Mouse (Mus musculus): ENCODE measurements at regions not wholly inside any gene's neighbourhood (a gene's known extent, or its start where the extent isn't known, plus 50 kb on each side); places are given as distances from the start of the nearest gene placed in this dataset.

DNA sequence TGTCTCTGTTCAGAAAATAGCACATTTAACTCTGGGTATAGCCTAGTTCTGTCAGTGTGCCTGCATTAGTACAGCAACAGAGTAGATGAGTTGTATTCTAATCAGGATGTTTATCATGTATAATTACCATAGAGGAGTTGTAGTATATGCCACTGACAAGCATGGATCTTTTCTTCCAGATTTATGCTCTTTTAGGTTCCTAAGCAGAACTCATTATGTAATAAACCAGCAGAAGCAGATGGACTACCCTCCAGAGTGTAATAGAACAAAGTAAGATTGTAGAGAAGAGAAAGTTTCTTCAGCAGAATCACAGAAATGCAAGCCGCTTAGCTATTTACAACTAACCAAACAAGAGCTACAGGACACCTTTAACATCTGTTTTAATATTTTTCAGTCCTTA is 517.2 kb upstream of the Epha5 start:
- no peak overlapping the region for H3K4me3 ChIP-seq
- H3K27ac ChIP-seq = no peak overlapping the region
- no peaks in the 10 kb centered on the region for H3K9me3 ChIP-seq
- WGBS = 98% methylated on average over 1 of the region's 1 CpGs
- H3K27me3 ChIP-seq (ENCODE audit: insufficient read depth, poor library complexity, severe bottlenecking) = no peaks in the 10 kb centered on the region
- no peaks in the 10 kb centered on the region for H3K4me1 ChIP-seq (replicated peaks)
- H3K36me3 ChIP-seq = no peaks in the 10 kb centered on the region
- no peak for DNase-seq (ENCODE audit: low spot score)

DNA sequence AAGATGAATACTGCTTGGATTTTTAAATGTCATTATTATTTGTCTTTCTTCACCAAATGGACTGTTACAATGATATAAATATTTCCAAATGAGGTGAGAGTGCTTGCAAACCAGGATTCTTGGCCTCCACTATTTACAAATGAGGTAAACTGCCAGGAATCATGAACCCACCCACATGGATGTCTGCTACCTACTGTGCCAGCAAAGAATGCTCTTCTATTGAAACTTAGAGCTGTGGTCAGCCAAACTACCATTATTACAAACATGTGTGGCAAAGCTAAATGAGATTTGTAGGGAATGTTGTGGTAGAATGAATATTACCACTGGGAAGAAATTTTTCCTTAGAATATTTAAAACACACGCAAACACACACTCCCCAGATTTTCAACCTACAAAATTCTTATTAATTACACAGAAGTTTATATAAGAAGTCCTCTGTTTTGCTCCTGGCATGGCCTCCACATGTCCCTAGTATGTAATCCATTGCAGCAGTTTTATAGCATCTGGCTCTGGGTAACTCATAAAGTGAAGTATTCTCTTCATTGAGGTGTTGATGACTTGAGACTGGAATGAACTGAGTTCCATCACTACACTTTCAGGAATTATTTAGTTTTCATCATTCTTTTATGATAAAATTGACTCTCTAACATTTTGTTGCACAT is 500.6 kb upstream of the Epha5 start:
- WGBS = 85% methylated on average over 1 of the region's 1 CpGs
- no peaks in the 10 kb centered on the region for H3K4me1 ChIP-seq (replicated peaks)
- H3K36me3 ChIP-seq = no peaks in the 10 kb centered on the region
- no peaks in the 10 kb centered on the region for H3K9me3 ChIP-seq
- no peak overlapping the region for H3K27ac ChIP-seq
- H3K27me3 ChIP-seq (ENCODE audit: insufficient read depth, poor library complexity, severe bottlenecking) = no peaks in the 10 kb centered on the region
- no peak overlapping the region for H3K4me3 ChIP-seq
- DNase-seq (ENCODE audit: low spot score) = no peak

DNA sequence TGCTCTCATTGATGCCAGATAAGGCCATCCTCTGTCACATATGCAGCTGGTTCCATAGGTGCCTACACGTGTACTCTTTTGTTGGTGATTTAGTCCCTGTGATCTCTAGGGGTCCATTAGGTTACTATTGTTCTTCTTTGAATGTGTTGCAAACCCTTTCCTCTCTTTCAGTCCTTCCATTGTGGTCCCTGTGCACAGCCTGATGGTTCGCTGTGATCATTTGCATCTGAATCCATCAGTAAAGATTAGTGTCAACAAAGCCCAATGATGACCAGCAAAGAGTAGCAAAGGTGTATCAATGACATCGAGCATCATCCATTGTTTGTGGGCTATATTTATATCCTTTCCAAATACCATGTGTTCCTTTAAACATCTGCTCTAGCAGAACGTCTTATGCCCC is 484.5 kb upstream of the Epha5 start:
- Histone ChIP-seq H3K4me3 (no peak overlapping the region), H3K27me3 (ENCODE audit: insufficient read depth, poor library complexity, severe bottlenecking) (no peaks in the 10 kb centered on the region), H3K27ac (no peak overlapping the region), H3K9me3 (no peaks in the 10 kb centered on the region), H3K4me1 (replicated peaks) (no peaks in the 10 kb centered on the region), H3K36me3 (no peaks in the 10 kb centered on the region)
- no peak for DNase-seq (ENCODE audit: low spot score)
- WGBS = 45% methylated on average over 4 of the region's 4 CpGs

DNA sequence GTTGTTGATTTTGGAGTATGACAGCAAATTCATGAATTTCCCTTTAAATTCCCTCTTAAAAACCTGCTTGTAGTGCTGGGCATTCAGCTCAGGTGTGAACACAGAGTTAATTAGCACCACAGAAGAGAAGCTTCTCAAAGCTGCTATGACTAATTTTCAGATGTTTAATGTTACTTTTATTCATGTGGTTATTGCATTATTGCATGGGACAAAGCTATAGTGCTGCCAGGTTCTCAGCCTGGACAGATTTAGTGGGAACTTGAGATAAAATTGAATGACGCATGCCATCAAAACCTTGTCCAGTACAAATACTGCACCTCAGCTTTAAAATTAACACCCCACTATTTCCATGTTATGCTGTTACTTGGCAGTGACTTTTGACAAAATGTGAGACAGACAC is 480.4 kb upstream of the Epha5 start:
- Histone ChIP-seq H3K9me3 (no peaks in the 10 kb centered on the region), H3K36me3 (no peaks in the 10 kb centered on the region), H3K27ac (no peak overlapping the region), H3K4me1 (replicated peaks) (no peaks in the 10 kb centered on the region), H3K4me3 (no peak overlapping the region), H3K27me3 (ENCODE audit: insufficient read depth, poor library complexity, severe bottlenecking) (no peaks in the 10 kb centered on the region)
- WGBS = 92% methylated on average over 1 of the region's 1 CpGs
- DNase-seq (ENCODE audit: low spot score) = no peak

DNA sequence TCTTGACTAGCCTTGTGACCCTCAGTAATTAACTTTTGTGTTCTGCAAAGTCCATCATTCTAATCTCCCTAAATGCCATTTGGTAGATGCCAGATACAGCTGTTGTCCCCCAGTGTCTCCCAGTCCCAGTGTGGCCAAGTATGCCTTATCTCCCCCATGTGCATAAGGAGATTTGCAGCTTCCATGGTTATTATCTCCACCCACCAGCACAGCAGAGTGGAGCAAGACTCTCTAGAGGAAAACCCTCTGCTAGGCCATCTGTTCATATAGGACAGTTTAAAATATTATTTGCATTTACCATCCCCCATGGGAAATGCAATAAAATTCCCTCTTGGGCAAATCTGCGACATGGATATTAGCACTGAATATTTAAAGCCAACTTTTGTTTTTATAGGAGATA is 436.4 kb upstream of the Epha5 start:
- DNase-seq (ENCODE audit: low spot score) = peak; percentile 12
- no peaks in the 10 kb centered on the region for H3K36me3 ChIP-seq
- no peak overlapping the region for H3K4me3 ChIP-seq
- H3K27ac ChIP-seq = no peak overlapping the region
- WGBS = 70% methylated on average over 1 of the region's 1 CpGs
- no peaks in the 10 kb centered on the region for H3K27me3 ChIP-seq (ENCODE audit: insufficient read depth, poor library complexity, severe bottlenecking)
- H3K9me3 ChIP-seq = no peaks in the 10 kb centered on the region
- 0 out of 2 replicates have a peak, but pooled peaks cover 3% of the 10 kb centered on the region for H3K4me1 ChIP-seq (replicated peaks)

DNA sequence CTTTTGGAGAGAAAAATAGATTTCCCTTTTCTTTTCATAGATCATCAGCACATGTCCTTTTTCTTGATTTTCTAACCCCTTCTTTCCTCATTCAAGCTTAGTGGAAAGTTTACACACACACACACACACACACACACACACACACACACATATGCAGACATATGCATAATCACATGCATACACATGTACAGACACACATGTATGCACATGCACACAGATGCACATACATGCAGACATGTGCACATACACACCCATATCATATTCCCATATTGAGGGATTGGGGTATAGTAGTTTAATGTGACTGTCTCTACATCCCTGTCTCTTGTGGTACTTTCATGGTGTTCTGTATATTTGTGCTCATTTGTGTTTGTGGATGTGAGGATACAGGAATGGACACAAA is 432.0 kb upstream of the Epha5 start:
- Histone ChIP-seq H3K4me1 (replicated peaks) (0 out of 2 replicates have a peak, but pooled peaks cover 5% of the 10 kb centered on the region), H3K36me3 (no peaks in the 10 kb centered on the region), H3K9me3 (no peaks in the 10 kb centered on the region), H3K27me3 (ENCODE audit: insufficient read depth, poor library complexity, severe bottlenecking) (no peaks in the 10 kb centered on the region), H3K27ac (no peak overlapping the region; the same call in 1 of the 2 replicates), H3K4me3 (no peak overlapping the region)
- DNase-seq (ENCODE audit: low spot score) = no peak

DNA sequence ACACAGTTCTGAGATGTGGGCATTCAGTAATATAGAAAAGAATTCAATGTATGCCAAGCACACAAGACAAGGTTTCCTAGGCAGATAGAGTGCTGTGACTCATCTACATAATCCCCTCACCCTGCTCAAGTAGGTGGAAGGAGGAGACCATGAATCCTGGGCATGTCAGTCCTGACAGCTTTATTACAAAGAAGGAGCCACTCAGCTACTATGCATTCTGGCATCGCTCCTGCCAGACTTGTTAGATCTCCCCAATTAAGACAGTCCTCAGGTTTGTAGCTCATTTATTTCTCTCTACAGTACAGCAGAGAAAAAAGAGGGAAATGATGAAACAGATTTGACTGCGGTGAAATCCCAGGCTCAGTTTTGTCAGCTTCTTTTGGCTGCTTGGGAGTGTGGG is 431.6 kb upstream of the Epha5 start:
- Histone ChIP-seq H3K4me1 (replicated peaks) (0 out of 2 replicates have a peak, but pooled peaks cover 5% of the 10 kb centered on the region), H3K9me3 (no peaks in the 10 kb centered on the region), H3K4me3 (no peak overlapping the region), H3K36me3 (no peaks in the 10 kb centered on the region), H3K27me3 (ENCODE audit: insufficient read depth, poor library complexity, severe bottlenecking) (no peaks in the 10 kb centered on the region), H3K27ac (no peak overlapping the region; the same call in 1 of the 2 replicates)
- 63% methylated on average over 2 of the region's 2 CpGs for WGBS
- DNase-seq (ENCODE audit: low spot score) = no peak

DNA sequence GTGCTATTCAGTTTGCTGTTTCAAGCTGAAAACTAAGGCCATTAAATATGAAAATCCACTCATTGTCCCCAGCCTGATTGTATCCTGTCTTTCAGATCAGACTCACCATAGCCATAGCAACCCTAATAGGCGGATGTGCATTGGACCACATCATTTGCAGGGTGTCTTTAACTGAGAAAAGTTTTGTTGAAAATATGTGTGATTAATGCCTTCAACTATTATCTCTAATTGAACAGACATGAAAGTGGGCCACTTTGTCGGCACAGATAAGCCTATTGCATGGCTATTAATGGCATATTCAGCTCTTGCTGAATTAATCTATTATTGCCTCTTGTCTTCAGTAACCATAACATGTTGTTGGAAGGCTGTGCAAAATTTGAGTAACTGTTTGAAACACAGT is 394.3 kb upstream of the Epha5 start:
- H3K27me3 ChIP-seq (ENCODE audit: insufficient read depth, poor library complexity, severe bottlenecking) = no peaks in the 10 kb centered on the region
- H3K4me3 ChIP-seq = no peak overlapping the region
- H3K27ac ChIP-seq = no peak overlapping the region
- H3K4me1 ChIP-seq (replicated peaks) = peaks cover 11% of the 10 kb centered on the region; the same call in 1 of the 2 replicates
- peak; percentile 17 for DNase-seq (ENCODE audit: low spot score)
- no peaks in the 10 kb centered on the region for H3K36me3 ChIP-seq
- no peaks in the 10 kb centered on the region for H3K9me3 ChIP-seq
- 36% methylated on average over 2 of the region's 2 CpGs for WGBS

DNA sequence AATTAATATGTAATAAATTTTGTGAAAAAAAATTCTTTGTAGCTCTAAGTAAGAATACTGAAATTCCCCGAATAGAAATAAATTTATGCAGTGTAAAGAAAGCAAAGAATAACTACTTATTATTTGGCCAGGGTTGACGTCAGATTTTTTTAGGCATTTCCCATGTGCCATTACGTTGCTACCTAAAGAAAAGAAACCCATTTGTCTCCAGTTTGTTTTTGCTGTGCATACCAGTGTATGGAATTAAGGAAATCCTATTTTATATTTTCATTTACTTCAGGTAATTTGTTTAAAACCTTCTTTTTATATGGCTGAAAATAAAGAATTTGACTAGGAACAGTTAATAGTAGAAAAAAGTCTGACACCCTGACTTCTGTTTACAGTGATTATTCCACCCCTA is 393.7 kb upstream of the Epha5 start:
- Histone ChIP-seq H3K4me1 (replicated peaks) (peaks cover 11% of the 10 kb centered on the region; the same call in 1 of the 2 replicates), H3K27ac (no peak overlapping the region), H3K36me3 (no peaks in the 10 kb centered on the region), H3K27me3 (ENCODE audit: insufficient read depth, poor library complexity, severe bottlenecking) (no peaks in the 10 kb centered on the region), H3K9me3 (no peaks in the 10 kb centered on the region), H3K4me3 (no peak overlapping the region)
- DNase-seq (ENCODE audit: low spot score) = no peak
- WGBS = 59% methylated on average over 3 of the region's 3 CpGs

DNA sequence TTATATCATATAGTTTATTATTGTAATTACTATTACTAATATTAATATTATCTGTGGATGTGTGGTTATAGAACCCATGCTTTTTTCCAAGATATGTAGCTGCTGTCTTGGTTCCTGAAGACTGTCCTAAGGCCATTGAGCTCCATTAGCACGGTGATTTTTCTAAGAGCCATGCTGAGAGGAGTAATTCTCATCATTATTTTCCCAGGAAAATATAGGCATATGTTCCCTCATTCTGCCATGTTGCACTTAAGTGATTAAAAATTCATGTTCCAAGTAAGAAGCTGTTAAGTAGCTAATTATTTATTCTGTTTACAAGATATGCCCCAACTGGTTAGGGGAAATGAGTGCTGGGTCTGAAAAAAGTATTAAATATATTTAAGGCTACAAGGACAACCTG is 345.4 kb upstream of the Epha5 start:
- Histone ChIP-seq H3K27ac (no peak overlapping the region), H3K36me3 (no peaks in the 10 kb centered on the region), H3K4me1 (replicated peaks) (no peaks in the 10 kb centered on the region), H3K4me3 (no peak overlapping the region), H3K27me3 (ENCODE audit: insufficient read depth, poor library complexity, severe bottlenecking) (no peaks in the 10 kb centered on the region), H3K9me3 (no peaks in the 10 kb centered on the region)
- 64% methylated on average over 1 of the region's 1 CpGs for WGBS
- DNase-seq (ENCODE audit: low spot score) = no peak

DNA sequence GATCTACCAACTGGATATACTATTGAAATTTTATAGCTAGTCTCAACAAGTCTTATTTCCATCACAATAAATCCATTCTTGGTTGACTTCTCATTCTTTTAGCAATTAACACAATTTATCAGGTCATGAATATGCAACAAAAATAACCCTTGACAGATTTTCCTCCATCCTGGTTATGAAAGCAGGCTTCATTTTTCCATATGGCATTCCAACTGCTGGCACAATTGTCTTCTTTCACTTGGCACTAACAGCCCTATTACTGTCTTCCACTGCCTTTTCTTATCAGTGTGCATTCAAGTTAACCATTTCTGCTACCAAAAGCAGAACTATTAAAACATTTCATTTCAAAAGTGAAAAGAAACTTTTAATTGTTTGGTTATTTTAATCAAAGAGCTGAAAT is 334.9 kb upstream of the Epha5 start:
- no peaks in the 10 kb centered on the region for H3K4me1 ChIP-seq (replicated peaks)
- no peak for DNase-seq (ENCODE audit: low spot score)
- H3K27me3 ChIP-seq (ENCODE audit: insufficient read depth, poor library complexity, severe bottlenecking) = no peaks in the 10 kb centered on the region
- H3K27ac ChIP-seq = no peak overlapping the region
- H3K4me3 ChIP-seq = no peak overlapping the region
- H3K9me3 ChIP-seq = no peaks in the 10 kb centered on the region
- H3K36me3 ChIP-seq = no peaks in the 10 kb centered on the region

DNA sequence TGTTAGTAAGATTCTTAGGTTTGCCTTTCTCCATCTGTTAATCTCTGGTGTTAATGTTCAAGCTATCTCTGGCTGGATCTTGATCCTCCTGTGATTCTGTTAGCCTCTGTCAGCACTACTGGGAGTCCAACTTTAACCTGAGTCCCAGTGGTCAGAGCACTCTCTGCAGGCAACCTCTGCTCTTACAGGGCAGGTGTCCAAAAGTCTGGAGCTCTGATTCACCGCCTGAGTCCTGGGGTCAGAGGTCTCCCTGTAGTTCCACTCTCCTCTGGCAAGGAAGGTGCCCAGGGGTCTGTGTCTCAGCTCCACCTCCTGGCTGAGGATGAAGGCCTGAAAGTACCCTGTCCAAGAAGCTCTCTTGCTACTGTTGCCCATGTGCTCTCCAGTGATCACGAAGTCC is 288.3 kb upstream of the Epha5 start:
- 78% methylated on average over 2 of the region's 2 CpGs for WGBS
- Histone ChIP-seq H3K27me3 (ENCODE audit: insufficient read depth, poor library complexity, severe bottlenecking) (no peaks in the 10 kb centered on the region), H3K4me1 (replicated peaks) (no peaks in the 10 kb centered on the region), H3K27ac (no peak overlapping the region), H3K9me3 (no peaks in the 10 kb centered on the region), H3K4me3 (no peak overlapping the region), H3K36me3 (no peaks in the 10 kb centered on the region)
- DNase-seq (ENCODE audit: low spot score) = no peak

DNA sequence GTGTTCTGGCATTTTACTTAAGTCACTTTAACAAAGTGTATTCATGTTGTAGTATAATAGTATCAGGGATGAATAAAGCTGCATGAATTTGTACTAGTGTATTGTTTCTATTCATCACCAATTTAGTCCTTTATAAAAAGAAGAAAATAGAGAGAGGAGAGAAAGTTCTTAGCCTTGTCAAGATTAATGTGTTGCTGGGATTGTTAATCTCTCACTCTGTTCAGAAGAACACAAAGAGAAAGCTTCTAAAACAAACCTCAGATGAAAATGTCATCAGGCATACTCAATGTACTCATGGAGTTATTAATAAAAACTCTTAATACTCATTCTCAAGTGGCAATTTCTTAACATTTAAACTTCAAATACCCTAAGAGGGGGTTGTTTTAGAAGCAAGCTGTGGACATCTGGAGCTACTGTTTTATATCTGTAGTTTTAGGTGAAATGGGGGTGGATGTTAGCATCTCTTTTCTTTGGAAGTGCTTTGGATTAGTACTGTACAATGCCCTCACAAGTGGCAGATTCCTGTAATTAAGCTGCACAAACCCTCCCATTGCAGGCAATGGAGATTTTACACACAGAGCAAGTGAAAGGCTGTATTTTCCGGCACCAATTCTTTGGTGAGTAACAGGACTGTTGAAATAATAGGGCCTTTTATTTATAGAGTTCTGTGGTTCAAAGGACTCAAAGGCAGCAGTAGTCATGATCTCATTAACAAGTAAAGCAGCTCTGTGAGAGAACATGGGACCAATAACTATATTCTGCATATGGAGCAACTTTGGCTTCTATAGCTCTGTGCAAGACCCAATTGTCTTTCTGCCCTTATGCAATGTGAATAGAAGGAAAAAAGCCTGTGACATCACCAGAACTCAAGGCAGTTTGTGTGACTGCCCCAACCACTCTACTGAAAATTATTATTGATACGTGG is 273.4 kb upstream of the Epha5 start:
- WGBS = 89% methylated on average over 2 of the region's 2 CpGs
- Histone ChIP-seq H3K4me3 (no peak overlapping the region), H3K27ac (no peak overlapping the region), H3K36me3 (no peaks in the 10 kb centered on the region), H3K9me3 (no peaks in the 10 kb centered on the region), H3K4me1 (replicated peaks) (no peaks in the 10 kb centered on the region), H3K27me3 (ENCODE audit: insufficient read depth, poor library complexity, severe bottlenecking) (no peaks in the 10 kb centered on the region)
- DNase-seq (ENCODE audit: low spot score) = no peak

Data from hindbrain, embryonic 10.5 days (tissue).